Mouse (Mus musculus) thymus, adult 2 months (tissue): Measurements from ENCODE around the gene Bach2.
A peak's percentile ranks its signal among the peaks of the same experiment; 100 is the strongest.

Experiments
- CTCF ChIP-seq: fragments of 200-500 bp; IDR thresholded peaks from 2 replicates; pipeline ENCODE4 v1.5.1; 2012; ENCODE audit warnings: mild to moderate bottlenecking, control low read depth, low read length, moderate library complexity, borderline replicate concordance; ENCODE audit not compliant: control insufficient read depth, poor library complexity, insufficient read depth; ENCODE audit errors: extremely low read depth
- POLR2A ChIP-seq: fragments of 200-500 bp; IDR thresholded peaks from 2 replicates; pipeline ENCODE4 v1.6.1; 2012; ENCODE audit warnings: mild to moderate bottlenecking, low read length, control low read depth, moderate library complexity; ENCODE audit not compliant: control insufficient read depth, poor library complexity, insufficient read depth; ENCODE audit errors: extremely low read depth

DNA sequence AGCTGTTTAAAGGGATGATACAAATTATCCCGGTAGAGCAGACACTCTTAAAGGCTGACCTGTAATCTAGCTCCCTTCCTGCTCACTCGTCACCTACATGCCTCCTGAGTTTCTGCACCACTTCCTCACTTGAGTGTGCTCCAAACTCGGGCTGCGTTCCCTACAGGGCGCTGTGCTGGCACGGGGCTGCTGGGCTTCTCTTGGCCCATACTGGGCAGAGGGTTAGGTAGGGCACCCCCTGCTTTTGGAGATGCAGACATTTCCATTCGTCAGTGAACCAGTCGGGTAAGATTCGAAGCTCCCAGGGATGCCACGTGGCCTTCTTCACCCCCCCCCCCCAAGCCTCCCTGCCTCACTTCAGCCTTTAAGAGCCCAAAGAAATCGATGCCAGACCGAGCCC, 19.1 kb downstream of the Bach2 start:
- no peak for TF ChIP-seq POLR2A
- TF ChIP-seq CTCF: 0 out of 2 replicates have a peak, but pooled peaks have one; percentile 26
